Mouse (Mus musculus) heart, adult 2 months (tissue): ENCODE data around the gene Mindy4.

ENCODE experiments used
- CTCF ChIP-seq: fragments of 200-600 bp; IDR thresholded peaks from 2 replicates; pipeline ENCODE4 v1.8.1; 2022; ENCODE audit warnings: antibody characterized with exemption, mild to moderate bottlenecking, moderate library complexity
- EP300 ChIP-seq: fragments of 200-500 bp; IDR thresholded peaks from 2 replicates; pipeline ENCODE4 v1.6.1; 2011; ENCODE audit warnings: low read depth, low read length, control low read depth; ENCODE audit not compliant: insufficient read depth
- POLR2A ChIP-seq: fragments of 200-500 bp; IDR thresholded peaks from 2 replicates; pipeline ENCODE4 v1.6.1; 2011; ENCODE audit warnings: mild to moderate bottlenecking, low read depth, low read length, control low read depth; ENCODE audit not compliant: insufficient read depth

- TF ChIP-seq POLR2A (no peak), EP300 (no peak), CTCF (no peak)
Observed at GRCm38 (mm10) chr6:55250809-55251208, 47.6 kb downstream of the Mindy4 start.
